Mouse (Mus musculus): ENCODE data around the gene Wrnip1.

DNA sequence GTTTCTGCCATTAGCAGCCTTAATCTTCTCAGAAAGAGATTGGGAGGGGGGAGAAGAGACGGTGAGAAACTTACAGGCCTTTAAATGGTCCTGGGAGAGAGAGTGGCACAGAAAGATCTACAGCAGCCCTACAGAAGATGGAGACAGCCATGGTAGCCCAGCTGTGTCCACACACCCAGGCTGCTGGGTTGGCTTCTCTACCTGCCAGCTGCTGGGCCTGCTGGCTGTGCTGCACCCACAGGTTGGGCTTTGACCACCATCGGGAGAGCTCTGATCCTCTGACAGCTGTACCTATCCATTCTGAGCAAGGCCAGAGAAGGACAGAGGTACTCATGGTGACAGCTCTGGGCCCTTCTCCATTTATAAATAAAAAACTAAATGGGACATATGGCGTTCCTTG is 23.0 kb upstream of the Wrnip1 start:
- TF ChIP-seq POLR2A (IDR thresholded peaks at IDR 0.05; ENCODE audit: borderline replicate concordance, low read depth, low read length) (no peak), CTCF (IDR thresholded peaks at IDR 0.05; ENCODE audit: low read depth, low read length) (no peak)

Measured in bone marrow macrophage, adult 2 months (primary cell).